Mouse (Mus musculus) gastrocnemius, postnatal 14 days (tissue): Measurements from ENCODE around the gene Vti1a. TPM values are rescaled to one million over a fixed set of nuclear protein-coding genes. Genes with fewer than 3 reads are reported as not detected.

Experiments used
- DNase-seq: peaks from one replicate; pipeline ENCODE4 v3.0.0; 2021; ENCODE audit warnings: mixed read lengths
- intact Hi-C: fragments of 180-260 bp; cut with DNase I; formaldehyde crosslinking; loops from one replicate; pipeline ENCODE4 v1.15.1; 2025; ENCODE audit warnings: low total_unique reads
- total RNA-seq, 2 experiments: library from RNA; stranded (reverse); gene quantifications; 2 replicates each; pipeline ENCODE4 v1.2.3; 2021

Vti1a gene
- total RNA-seq, 2 experiments from 2014 or later, result 14.4 to 14.6 TPM

DNA sequence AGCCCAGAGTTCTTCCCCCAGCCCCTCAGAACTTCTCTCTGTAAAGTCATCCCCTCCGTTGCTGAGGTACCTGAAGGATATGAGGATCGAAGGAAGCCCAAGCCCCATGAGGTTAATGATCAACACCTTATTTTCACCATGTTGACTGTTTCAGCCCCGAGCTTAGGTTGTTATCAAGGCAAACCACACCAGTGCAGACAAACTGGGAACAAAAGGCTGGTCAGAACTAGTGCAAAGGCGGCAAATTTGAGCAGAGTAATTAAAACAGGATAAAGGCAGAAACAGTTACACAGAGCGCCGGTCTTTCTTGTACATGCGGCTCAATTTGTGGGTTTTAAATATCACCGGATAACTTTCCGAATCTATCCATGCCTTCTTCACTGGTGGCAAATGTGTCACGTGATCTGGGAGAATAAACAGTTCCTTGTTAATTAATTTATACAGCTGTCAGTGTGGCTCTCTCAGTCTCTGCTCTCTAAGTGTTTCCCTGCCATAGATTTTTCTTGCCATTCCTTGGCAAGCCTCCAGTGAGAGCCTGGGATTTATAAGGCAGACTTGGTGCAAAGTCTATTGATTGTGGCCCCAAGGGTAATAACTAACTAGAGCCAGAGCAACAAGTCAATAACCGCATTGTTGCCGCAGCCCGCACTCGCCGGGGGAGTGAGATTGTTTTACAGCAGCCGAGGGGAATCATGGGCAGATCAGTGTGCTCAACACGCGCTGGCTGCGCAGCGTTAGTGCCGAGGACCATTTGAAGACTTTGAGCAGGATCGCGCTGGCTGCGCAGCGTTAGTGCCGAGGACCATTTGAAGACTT is 277.0 kb downstream of the Vti1a start:
- intact Hi-C loops, result no loop called here
- no peak for DNase-seq

DNA sequence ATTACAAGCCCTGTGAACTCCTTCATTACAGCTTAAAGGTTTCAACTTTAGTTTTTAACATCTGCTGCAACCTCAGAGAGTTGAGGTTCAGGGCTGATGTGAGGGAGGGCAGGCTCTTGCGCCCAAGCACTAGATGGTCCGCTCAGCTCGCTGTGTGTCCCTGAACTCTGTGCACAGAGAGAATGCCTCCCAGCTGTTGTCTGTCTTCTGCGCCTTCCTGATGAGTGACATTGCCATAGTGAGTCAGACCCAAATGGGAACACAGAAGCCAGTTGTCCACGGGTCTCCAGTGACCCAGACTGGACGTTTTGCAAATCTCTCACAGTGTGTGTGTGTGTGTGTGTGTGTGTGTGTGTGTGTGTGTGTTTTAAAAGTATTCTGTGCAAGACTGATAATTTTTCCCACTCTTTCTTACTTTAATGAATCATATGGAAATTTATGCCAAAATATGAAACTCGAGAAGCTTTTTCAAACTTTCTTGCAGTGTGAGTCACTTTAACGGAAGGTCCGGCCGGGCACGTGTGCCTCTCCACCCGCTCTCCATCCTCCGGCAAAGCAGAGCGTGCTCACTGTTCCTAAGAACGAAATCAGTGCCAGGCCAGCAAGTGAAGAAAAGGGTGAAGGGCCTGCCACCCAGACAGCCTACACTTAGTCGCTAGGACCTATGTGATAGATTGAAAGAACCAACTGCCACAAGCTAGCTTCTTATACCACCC is 277.8 kb downstream of the Vti1a start:
- no peak for DNase-seq
- intact Hi-C loops, result no loop called here

- intact Hi-C loops, result no loop called here
Observed at GRCm38 (mm10) chr19:55594451-55594850, 278.4 kb downstream of the Vti1a start.

DNA sequence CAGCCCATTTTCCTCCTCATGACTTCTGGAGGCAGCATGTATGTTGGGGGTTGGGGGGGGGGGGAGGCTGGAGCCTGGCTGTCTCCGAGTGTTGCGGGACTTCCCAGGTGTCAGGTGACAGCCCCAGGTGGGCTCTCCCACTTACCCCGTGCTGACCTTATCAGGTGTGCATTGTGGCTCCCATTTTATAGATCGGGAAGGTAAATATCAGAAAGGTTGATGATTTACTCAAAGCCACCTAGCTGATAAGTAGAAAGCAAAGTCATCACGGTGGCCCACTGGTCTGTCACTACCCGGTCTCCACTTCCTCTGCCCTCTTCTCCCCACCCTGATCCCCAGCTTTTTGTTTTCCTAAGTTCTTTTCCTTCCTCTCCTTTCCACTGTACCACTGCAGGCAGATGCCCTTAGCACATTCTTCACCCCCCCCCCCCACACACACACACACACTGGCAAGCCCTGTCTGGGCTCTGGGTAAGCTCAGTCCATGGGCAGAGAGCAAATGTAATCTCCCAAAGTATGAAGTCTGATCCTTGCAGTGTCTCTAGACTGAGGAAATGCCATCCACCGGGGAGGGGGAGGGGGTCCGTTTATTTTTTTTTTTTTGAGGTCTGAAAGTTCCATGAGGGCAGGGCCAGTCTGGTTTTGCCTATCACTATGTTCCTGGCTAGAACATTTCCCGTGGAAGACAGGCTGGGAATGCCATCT is 280.0 kb downstream of the Vti1a start:
- intact Hi-C loops, result no loop called here
- no peak for DNase-seq

More at GRCm38 (mm10) chr19:55594451-55594850, 278.4 kb downstream of the Vti1a start:
- no peak for DNase-seq

DNA sequence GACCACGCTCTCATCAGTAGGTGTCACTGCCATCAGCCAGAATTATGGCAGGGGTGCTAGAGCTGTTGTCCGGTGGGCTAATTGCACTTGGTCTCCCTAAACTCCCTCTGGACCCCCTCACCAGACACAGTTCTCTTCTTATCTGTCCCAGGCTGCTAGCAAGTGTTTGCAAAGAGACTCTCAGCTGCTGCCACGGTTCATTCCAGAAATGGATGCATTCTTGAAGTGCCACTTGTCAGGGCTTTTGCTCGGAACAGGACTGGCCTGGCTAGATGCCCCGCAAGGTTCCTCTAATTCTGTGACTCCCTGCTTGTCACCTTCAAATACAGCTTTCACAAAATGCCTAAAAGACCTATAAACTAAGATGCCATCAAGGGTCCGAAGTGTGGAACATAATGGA is 280.7 kb downstream of the Vti1a start:
- intact Hi-C loops, result no loop called here
- DNase-seq, result no peak

DNA sequence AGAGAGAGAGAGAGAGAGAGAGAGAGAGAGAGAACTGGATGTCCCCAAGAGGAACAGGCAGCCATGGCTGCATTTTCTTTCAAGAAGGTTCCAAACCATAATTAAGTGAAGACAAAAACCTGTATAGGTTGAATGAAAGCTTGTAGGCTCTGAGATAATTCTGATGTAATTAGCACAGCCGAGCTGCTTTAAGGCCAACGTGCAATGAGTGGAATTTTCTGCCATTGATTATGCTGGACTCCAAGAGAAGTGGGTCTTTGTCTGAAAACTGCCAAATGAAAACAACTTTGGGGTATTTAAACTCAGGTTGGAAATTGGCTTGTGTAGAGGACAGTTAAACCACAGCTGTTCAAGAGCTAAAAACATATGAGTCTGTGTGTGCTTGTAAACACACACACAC is 281.2 kb downstream of the Vti1a start:
- intact Hi-C loops, result no loop called here
- no peak for DNase-seq

GRCm38 (mm10) chr19:55597951-55598350 is 281.9 kb downstream of the Vti1a start:
- DNase-seq, result no peak
- intact Hi-C loops, result no loop called here

- intact Hi-C loops, result no loop called here
Observed at GRCm38 (mm10) chr19:55599124-55599523, 283.0 kb downstream of the Vti1a start.

GRCm38 (mm10) chr19:55607725-55608124 is 291.6 kb downstream of the Vti1a start:
- intact Hi-C loops, result no loop called here
- no peak for DNase-seq

More at GRCm38 (mm10) chr19:55599124-55599523, 283.0 kb downstream of the Vti1a start:
- DNase-seq, result no peak

DNA sequence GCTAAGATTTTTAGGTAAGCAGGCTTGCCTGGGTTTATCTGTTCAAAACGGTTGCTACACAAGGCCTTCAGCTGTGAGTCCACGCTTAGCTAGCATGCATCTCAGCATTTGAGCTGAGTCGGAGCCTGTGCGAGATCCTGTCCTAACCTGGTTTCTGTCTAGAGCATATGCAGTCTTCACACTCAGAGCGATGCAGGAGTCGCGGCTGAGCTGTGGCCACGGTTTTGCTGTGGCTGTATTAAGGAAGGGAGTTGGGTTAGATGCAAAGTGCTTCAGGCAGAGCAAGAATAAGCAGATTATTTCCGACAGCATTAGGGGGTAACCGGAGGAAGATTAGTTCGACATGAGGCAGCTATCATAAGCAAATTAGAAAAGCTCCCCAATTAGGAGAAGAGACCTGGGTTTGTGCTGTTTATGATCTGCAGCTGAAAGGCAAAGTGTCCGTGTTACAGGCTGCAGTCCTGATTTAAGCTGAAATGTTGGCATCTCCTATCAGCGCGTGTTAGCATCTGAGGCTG is 292.8 kb downstream of the Vti1a start:
- intact Hi-C loops, result no loop called here
- no peak for DNase-seq

GRCm38 (mm10) chr19:55609806-55610205 is 293.7 kb downstream of the Vti1a start:
- intact Hi-C loops, result loop anchor here (5.0 kb wide), 1 partner anchor 37 kb away; no protein-coding TSS in a partner anchor
- no peak for DNase-seq

DNA sequence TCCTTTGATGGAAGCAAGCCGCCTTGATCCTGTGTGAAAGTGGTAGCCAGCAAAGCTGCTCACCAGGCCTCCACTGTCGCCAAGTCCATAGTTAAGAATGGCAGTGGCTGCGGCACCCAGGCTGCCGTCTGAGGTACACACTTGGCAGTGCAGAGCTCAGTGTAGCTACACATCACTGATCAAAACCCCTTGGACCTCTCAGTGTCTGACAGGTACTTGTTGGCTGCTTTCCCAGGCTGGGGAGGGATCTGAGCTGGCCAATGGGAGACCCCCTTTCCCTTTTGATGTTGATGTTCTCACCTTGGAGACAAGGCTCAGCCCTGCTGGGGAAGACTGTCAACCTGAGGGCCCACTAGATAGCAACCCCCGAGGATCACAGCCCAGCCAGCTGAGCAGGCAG is 299.6 kb downstream of the Vti1a start:
- intact Hi-C loops, result no loop called here
- DNase-seq, result no peak

GRCm38 (mm10) chr19:55616276-55616675 is 300.2 kb downstream of the Vti1a start:
- intact Hi-C loops, result no loop called here
- DNase-seq, result no peak

GRCm38 (mm10) chr19:55616937-55617336 is 300.8 kb downstream of the Vti1a start:
- no peak for DNase-seq
- intact Hi-C loops, result no loop called here

DNA sequence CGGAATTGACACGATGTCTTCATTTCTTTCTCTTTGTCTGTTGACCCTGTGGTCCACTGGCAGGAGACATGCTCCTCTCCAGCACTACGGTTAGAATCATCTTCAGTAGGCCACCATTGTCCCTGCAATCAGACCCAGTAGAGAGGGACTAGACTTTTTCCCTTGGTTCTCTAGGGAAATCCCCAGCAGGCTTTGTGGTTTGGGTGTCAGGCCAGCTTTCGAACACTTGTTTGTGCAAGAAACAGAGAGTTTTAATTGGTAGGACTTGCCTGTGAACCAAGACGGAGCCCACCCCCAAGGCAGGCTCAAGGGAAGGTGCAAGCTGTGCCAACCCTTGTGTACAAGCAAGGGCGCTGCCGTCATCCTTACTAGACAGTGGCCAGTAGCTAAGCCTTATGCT is 302.5 kb downstream of the Vti1a start:
- intact Hi-C loops, result no loop called here

DNA sequence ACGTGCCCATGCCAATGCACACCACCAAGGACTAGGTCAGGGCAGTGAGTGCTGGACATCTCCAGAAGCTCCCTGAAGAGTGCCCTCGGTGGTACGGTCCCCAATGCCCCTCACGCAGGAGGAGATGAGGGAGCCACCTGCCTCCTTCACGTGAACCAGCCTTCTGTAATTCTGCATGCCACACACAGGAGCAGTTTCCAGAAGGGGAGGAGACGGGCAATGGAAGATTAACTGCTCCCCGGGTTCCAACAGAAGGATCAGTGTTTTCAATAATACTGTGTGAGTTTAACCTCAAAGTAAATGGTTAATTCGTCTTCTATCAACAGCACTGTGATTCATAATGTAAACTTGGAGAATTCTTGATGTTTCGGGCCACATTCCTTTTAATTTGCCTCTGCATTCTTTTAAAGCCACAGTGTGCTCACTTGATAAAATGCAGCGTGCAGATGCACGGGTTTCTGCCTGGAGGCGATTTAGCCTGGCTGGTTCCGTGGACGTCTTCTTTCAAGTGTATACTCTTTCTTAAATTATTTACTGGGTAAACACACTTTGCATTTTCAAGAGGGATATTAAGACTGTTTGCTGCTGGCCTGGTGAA is 304.4 kb downstream of the Vti1a start:
- intact Hi-C loops, result no loop called here
- no peak for DNase-seq

More for the DNA sequence above, 302.5 kb downstream of the Vti1a start:
- no peak for DNase-seq

DNA sequence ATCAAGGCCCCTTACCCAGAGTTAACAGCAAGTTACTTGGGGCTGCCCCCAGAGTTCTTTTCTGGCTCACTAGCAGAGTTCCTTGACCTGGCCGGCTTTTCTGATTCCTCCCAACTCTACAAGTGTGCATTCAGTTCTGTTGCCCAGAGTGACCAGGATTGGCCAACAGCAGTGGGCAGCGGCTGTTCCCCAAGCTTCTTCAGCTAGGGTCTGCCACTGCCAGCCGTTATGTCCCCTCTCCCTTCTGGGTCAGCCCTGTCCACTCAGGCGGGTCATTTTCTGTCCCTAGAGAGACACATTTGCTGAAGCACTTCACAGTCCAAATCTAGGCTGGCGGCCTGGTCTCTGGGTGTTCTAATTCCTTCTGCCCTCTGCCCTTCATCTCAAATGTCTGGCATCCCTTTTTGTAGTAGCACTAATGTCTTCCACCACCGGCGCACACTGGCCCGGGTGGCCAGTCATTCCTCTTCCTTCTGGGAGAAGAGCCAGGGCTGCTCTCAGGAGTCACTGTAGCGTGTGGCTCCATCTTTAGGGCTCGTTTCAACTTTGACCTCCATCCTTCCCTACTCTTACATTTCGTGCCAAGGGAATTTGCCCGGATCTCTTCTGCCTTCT is 305.0 kb downstream of the Vti1a start:
- intact Hi-C loops, result no loop called here
- DNase-seq, result no peak

DNA sequence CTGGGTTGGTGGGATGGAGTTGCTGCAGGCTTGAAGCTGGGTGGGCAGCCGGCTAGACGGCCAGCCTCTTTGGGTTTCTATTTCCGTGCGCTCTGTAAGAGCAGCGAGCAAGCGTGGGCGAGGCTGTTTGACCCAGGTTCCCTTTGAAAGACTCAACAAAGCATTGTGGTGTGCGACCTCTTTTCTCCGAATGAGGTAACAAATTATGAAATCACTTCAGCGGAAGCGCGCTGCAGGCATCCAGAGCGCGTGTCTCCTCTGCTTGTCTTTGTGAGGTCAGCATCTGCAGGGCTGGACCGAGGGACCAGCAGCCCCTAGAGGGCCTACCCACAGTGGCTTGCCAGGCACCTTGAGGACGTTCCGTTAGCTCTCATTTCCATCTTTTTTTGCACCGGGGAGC is 306.7 kb downstream of the Vti1a start:
- intact Hi-C loops, result no loop called here
- DNase-seq, result no peak

GRCm38 (mm10) chr19:55623605-55624004 is 307.5 kb downstream of the Vti1a start:
- no peak for DNase-seq
- intact Hi-C loops, result no loop called here
